Mouse (Mus musculus) lung, postnatal 14 days (tissue): ENCODE measurements around the gene Sesn3.

Experiments
- DNase-seq: peaks from one replicate; pipeline ENCODE4 v3.0.0; 2021

The Sesn3 gene

GRCm38 (mm10) chr9:14362068-14362768, 87.4 kb downstream of the Sesn3 start:
- DNase-seq, result no peak

GRCm38 (mm10) chr9:14363540-14363939, 88.7 kb downstream of the Sesn3 start:
- DNase-seq, result peak; percentile 13

- DNase-seq, result no peak
Observed at GRCm38 (mm10) chr9:14364719-14365118, 89.9 kb downstream of the Sesn3 start.

DNA sequence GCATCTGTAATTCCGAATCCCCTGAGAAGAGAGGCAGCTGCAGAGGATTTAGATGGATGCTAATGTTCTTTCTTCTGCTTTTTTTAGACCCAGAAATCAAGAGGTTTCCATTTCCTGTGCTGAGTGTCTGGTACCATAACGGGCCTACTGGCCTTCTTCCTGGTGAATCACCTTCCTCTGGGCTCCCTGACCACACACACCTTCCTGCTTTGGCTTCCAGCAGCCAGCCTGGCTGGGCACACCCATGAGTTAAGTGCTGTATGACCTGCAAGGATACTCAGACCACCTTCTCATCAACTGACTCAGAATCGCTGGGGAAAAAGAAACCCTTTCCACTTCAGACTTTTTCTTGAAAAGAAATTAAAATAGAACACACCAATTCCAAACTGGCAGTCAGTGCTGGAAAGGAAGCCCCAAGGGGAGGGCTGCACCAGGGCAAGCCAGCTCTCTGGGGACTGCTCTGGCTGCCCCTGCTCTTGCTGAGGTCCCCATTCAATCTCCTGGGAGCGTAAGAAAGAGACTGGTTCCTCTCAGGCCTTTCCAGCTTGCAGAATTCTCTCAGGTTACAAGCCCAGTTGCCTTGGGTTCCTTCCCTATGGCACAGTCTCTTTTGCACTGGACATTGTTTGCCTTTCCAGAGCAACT, 90.7 kb downstream of the Sesn3 start:
- DNase-seq, result no peak

DNA sequence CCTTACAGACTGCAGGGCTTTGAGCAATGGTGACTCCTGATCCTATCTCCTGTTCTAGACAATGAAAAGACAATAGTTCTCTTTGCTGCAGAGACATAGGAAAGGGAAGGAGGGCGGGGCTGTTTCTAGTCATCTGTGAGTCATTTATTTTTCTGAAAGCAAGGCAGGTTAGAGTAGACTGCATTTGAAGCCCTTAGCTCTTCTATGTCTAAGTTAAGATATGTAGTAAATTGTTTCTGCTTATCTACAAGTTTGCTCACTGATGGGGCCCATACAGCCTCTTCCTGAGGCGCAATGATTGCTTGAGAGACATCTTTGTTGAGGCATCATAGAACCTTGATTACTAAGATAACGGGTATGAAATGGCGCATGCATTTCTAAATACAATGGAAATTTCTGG, 93.0 kb downstream of the Sesn3 start:
- no peak for DNase-seq

DNA sequence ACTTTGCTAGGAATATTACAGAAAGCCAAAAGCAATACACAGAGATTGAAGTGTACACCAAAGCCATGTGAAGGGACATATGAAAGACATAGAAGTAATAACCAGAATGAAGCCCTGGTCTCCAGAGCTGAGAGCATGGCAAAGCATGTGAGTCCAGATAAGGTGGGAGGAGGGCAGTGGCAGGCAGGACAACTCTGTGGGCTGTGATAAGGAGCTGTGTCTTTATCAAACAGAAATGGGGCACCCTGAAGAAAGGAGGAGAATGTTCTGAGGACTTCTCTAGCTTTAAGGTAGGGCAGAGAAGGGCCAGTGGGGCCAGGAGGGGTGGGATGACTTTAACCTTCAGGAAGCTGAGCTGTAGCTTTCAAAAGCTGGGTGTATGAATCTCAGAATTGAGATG, 94.4 kb downstream of the Sesn3 start:
- no peak for DNase-seq

- DNase-seq, result no peak
Observed at GRCm38 (mm10) chr9:14372440-14372839, 97.6 kb downstream of the Sesn3 start.

- no peak for DNase-seq
Observed at GRCm38 (mm10) chr9:14376149-14376548, 101.3 kb downstream of the Sesn3 start.

DNA sequence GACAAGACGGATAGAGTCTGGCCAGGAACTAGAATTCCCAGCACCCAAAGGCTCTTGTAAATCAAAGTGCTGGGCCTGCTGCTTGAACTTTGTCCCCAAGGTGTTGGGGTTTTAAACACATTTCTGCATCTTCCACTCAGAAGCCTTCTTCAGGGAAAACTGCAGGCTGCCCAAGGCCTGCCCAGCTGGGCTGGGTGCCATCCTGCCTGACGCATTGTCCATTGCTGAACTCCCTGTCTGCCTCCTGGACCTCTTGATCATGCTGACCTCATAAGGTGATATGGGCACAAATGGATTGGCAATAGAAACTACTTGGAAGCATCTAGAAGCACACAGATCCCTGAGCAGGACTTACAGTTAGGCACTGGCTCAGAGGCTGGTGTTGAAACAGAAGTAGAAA, 103.3 kb downstream of the Sesn3 start:
- no peak for DNase-seq

DNA sequence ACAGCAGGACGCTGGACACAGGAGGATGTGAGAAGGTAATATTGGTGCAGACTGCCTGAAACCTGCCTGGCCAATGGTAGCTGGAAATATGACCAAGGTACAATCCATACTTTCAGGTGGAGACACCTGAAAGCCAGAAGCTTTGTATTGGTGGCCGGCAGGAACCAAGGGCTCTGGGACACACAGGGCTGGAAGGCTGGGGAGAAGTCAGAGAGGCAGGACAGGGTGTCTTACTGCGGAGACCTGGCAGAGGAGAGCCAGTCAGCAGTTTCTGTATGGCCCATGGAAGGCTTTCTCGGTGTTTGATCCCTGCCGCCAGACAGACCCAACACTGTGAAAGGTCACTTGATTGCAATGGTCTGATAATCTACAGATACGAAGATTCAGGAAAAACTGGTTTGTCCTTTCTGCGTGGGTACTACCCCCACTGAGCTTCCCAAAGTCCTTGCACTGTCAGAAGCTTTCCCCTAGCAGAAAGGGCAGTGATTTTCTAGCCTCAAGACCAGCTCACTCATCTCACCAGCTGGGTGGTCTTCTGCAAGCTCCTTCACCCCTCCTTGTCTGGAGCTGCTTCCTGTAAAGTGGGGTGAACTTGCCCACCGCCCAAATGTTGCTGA, 105.0 kb downstream of the Sesn3 start:
- no peak for DNase-seq

- peak; percentile 87 for DNase-seq
Observed at GRCm38 (mm10) chr9:14380386-14381285, 105.8 kb downstream of the Sesn3 start.

DNA sequence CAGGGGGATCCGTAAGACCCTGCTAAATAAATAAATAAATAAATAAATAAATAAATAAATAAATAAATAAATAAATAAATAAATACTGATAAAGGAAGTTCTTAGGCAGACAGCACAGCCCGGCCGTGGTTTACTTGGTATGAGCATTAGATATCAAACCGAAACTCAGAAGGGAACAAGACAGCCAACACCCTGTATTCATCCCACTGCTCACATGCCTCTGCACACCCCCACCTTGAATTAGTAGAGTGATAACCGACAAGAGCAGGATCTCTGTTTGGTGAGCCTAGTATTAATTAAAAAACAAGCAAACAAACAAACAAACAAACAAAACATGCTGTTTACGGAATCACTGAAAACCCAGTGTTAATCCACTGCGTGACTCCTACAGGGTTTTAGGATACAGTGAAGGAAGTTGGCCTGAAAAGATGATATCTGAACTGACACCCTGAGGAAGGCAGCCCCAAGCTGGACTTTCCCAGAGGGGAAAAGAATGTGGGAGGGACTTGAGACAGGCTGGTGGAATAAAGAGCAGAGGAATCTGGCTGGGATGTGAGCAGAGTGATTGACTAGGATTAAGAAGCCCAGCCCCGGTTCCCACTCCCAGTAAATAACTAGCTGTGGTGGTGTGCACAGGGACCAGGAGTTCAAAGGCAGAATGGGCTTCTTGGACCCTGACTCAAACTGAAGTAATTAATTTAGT, 106.6 kb downstream of the Sesn3 start, which contains the start of gene Endod1:
Gene Endod1 (minus strand): TSS at position 155 of the 703 bp plus-strand sequence.
- DNase-seq, result peak; percentile 49

DNA sequence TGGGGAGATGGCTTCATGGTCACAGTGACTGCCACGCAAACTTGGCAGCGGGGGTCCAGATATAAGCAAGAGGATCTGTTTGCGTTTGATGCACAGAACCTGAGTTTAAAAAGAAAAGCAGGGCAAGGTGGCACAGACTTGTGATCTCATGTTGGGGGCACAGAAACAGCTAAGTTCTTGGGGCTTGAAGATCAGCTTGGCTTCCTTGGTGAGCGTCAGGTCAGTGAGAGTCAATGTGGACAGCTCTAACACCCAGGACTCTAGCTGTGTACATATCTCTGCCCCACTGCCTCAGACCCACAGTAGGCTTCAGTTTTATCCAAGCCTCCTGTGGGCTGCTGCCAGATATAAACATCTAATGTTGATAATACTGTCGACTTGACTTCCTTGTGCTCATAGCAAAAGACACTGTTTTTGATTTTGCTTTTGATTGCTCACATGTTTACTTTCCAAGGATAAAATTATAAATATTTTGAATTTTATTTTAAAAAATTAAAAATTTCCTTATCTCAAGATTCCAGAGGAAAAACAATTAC, 107.5 kb downstream of the Sesn3 start:
- peak; percentile 25 for DNase-seq
